ENCODE assay signal across 22 mouse cellular contexts in genomic region chr15:13275326-13275725, GRCm38 (mm10).
DNase-seq lines count a peak whose midpoint lies in the region; ATAC-seq lines count a peak whose summit lies in the region.
"Had no signal": no experiment of that assay in that cellular context is flagged by ENCODE, and none has a peak within 500 bp of the region (broad histone marks: within the 10 kb centered on the region; RNA-seq: fewer than 3 reads in every experiment).

No protein-coding gene starts in this region.

- H3K4me3 ChIP-seq in hindbrain, embryonic 11.5 days (ENCODE audit: low read depth, low read length): no peak overlapping the region
- H3K4me3 ChIP-seq in hindbrain, embryonic 14.5 days (replicated peaks; ENCODE audit: low read length): no peak overlapping the region
- H3K4me3 ChIP-seq: embryonic facial prominence, embryonic 15.5 days; heart, embryonic 12.5 days; hindbrain, embryonic 10.5 days; layer of hippocampus, adult 2 months; midbrain, embryonic 12.5 days; neural tube, embryonic 15.5 days had no signal

- H3K27ac ChIP-seq in hindbrain, embryonic 11.5 days (ENCODE audit: low read depth, low read length): no peak overlapping the region
- H3K27ac ChIP-seq in hindbrain, embryonic 14.5 days: no peak overlapping the region
- H3K27ac ChIP-seq: embryonic facial prominence, embryonic 15.5 days; hindbrain, embryonic 10.5 days; layer of hippocampus, adult 2 months; macrophage; midbrain, embryonic 12.5 days; neural tube, embryonic 15.5 days had no signal

- no peaks in the 10 kb centered on the region for H3K4me1 ChIP-seq in hindbrain, embryonic 11.5 days (replicated peaks; ENCODE audit: control insufficient read depth, insufficient read depth, low read length)
- peaks cover 2% of the 10 kb centered on the region; the same call in 1 of the 2 replicates for H3K4me1 ChIP-seq in hindbrain, embryonic 14.5 days (replicated peaks; ENCODE audit: control insufficient read depth, insufficient read depth, low read length)
- H3K4me1 ChIP-seq: embryonic facial prominence, embryonic 15.5 days had no signal

- ATAC-seq in hindbrain, embryonic 11.5 days (ENCODE audit: low FRiP score): no peak
- no peak for ATAC-seq in hindbrain, embryonic 14.5 days (ENCODE audit: low FRiP score)
- ATAC-seq: intestine, postnatal 0 days; lung, postnatal 0 days had no signal

- no peak overlapping the region for H3K9ac ChIP-seq in hindbrain, embryonic 11.5 days (ENCODE audit: low read depth, low read length)
- no peak overlapping the region for H3K9ac ChIP-seq in hindbrain, embryonic 14.5 days
- H3K9ac ChIP-seq: embryonic facial prominence, embryonic 15.5 days; heart, embryonic 12.5 days; midbrain, embryonic 12.5 days; neural tube, embryonic 15.5 days had no signal

- no peaks in the 10 kb centered on the region for H3K36me3 ChIP-seq in hindbrain, embryonic 11.5 days (ENCODE audit: control insufficient read depth, insufficient read depth, low read length)
- H3K36me3 ChIP-seq in hindbrain, embryonic 14.5 days (replicated peaks; ENCODE audit: control insufficient read depth, insufficient read depth): no peaks in the 10 kb centered on the region
- H3K36me3 ChIP-seq: embryonic facial prominence, embryonic 15.5 days; heart, embryonic 12.5 days; hindbrain, embryonic 10.5 days; midbrain, embryonic 12.5 days; neural tube, embryonic 15.5 days had no signal

- no peak overlapping the region for H3K4me2 ChIP-seq in hindbrain, embryonic 11.5 days (replicated peaks; ENCODE audit: low read depth, low read length)
- H3K4me2 ChIP-seq in hindbrain, embryonic 14.5 days (replicated peaks): no peak overlapping the region
- H3K4me2 ChIP-seq: embryonic facial prominence, embryonic 15.5 days; heart, embryonic 12.5 days; midbrain, embryonic 12.5 days; neural tube, embryonic 15.5 days had no signal

- WGBS in hindbrain, embryonic 11.5 days: 2% methylated on average over 5 of the region's 5 CpGs
- 4% methylated on average over 5 of the region's 5 CpGs for WGBS in hindbrain, embryonic 14.5 days

- H3K27me3 ChIP-seq in hindbrain, embryonic 11.5 days (ENCODE audit: control insufficient read depth, insufficient read depth, low read length): no peaks in the 10 kb centered on the region
- H3K27me3 ChIP-seq in hindbrain, embryonic 14.5 days (ENCODE audit: control insufficient read depth, insufficient read depth, low read length): no peaks in the 10 kb centered on the region
- H3K27me3 ChIP-seq: embryonic facial prominence, embryonic 15.5 days; heart, embryonic 12.5 days; neural tube, embryonic 15.5 days had no signal

- no peaks in the 10 kb centered on the region for H3K9me3 ChIP-seq in hindbrain, embryonic 11.5 days (ENCODE audit: control insufficient read depth, low read length)
- H3K9me3 ChIP-seq in hindbrain, embryonic 14.5 days (ENCODE audit: control insufficient read depth, low read length): no peaks in the 10 kb centered on the region
- H3K9me3 ChIP-seq: embryonic facial prominence, embryonic 15.5 days; heart, embryonic 12.5 days; hindbrain, embryonic 10.5 days; midbrain, embryonic 12.5 days; neural tube, embryonic 15.5 days had no signal

- DNase-seq in hindbrain, embryonic 11.5 days (ENCODE audit: low spot score): peak; percentile 7
- no peak for DNase-seq in hindbrain, embryonic 14.5 days (ENCODE audit: low spot score)
- peak; percentile 4 for DNase-seq in R1 (ENCODE audit: low read depth, low spot score)
- peak; percentile 17 to 54 for DNase-seq in kidney, adult 8-10 months
- DNase-seq in kidney, postnatal 14 days: peak; percentile 27
- no peak for DNase-seq in left cerebral cortex, adult 8-10 months (ENCODE audit: low spot score in 2 of 2)
- no peak for DNase-seq in adrenal gland, adult 18-20 months (ENCODE audit: low spot score in 2 of 2)
- DNase-seq: adrenal gland, postnatal 14 days; cerebellum, adult 9-11 months; gastrocnemius, postnatal 10 days; heart, postnatal 10 days; right cerebral cortex, postnatal 25 days; spleen, adult 18-20 months had no signal

Comparison
In these comparisons a context has a peak if more than half of its experiments do, and no peak if none do; other contexts are left out.
1. DNase-seq: peak in hindbrain, embryonic 11.5 days (single experiment), R1 (single experiment), kidney, adult 8-10 months (2 of 2) and kidney, postnatal 14 days (single experiment); none in hindbrain, embryonic 14.5 days (single experiment), left cerebral cortex, adult 8-10 months (0 of 2) and adrenal gland, adult 18-20 months (0 of 2).